Mouse (Mus musculus) neural tube, embryonic 11.5 days (tissue): ENCODE data around the gene Capn15. TPM values are rescaled to one million over a fixed set of nuclear protein-coding genes. Genes with fewer than 3 reads are reported as not detected.

Source experiments
- ATAC-seq: fragments of 200-750 bp; cut with Nextera tagmentation; 2 replicates; pipeline ENCODE4 v1.8.0; 2017; ENCODE audit warnings: moderate number of reproducible peaks, mild to moderate bottlenecking, moderate TSS enrichment, moderate library complexity; ENCODE audit not compliant: insufficient read depth, low FRiP score, low TSS enrichment
- DNase-seq: peaks from one replicate; pipeline ENCODE4 v3.0.0-alpha.2; 2015; ENCODE audit warnings: low spot score
- H3K27ac ChIP-seq: fragments of 300-500 bp; sonication (generic); 2 replicates; pipeline ENCODE4 v1.5.1; 2014; ENCODE audit warnings: low read depth, mild to moderate bottlenecking, low read length
- H3K27me3 ChIP-seq: fragments of 300-500 bp; sonication (generic); 2 replicates; pipeline ENCODE4 v1.6.1; 2014; ENCODE audit warnings: mild to moderate bottlenecking, low read length, mixed read lengths; ENCODE audit not compliant: control insufficient read depth, insufficient read depth
- H3K36me3 ChIP-seq: fragments of 300-500 bp; sonication (generic); 2 replicates; pipeline ENCODE4 v1.6.1; 2014; ENCODE audit warnings: mild to moderate bottlenecking, low read length, moderate library complexity, mixed read lengths; ENCODE audit not compliant: control insufficient read depth, insufficient read depth
- H3K4me1 ChIP-seq: fragments of 300-500 bp; sonication (generic); 2 replicates; pipeline ENCODE4 v1.6.1; 2014; ENCODE audit warnings: low read length, mixed read lengths; ENCODE audit not compliant: control insufficient read depth, insufficient read depth
- H3K4me2 ChIP-seq: fragments of 300-500 bp; sonication (generic); 2 replicates; pipeline ENCODE4 v1.6.1; 2014; ENCODE audit warnings: low read depth, mild to moderate bottlenecking, moderate library complexity
- H3K4me3 ChIP-seq: fragments of 300-500 bp; sonication (generic); 2 replicates; pipeline ENCODE4 v1.5.1; 2014; ENCODE audit warnings: low read depth, low read length
- H3K9ac ChIP-seq: fragments of 300-500 bp; sonication (generic); 2 replicates; pipeline ENCODE4 v1.6.1; 2014; ENCODE audit warnings: mild to moderate bottlenecking, low read length
- H3K9me3 ChIP-seq: fragments of 300-500 bp; sonication (generic); 2 replicates; pipeline ENCODE4 v1.6.1; 2016; ENCODE audit warnings: low read length; ENCODE audit not compliant: control insufficient read depth
- WGBS: fragments of 180-500 bp; shearing (Covaris S2); extraction: QIAGEN DNeasy Blood & Tissue Kit; methylation state at CpG from one replicate; pipeline ENCODE4 v1.1.7; 2014; 5-methylcytosine and 5-hydroxymethylcytosine counted together
- polyA plus RNA-seq: library from polyadenylated mRNA; unstranded; fragments of >200 nt; fragmentation: Nextera tagmentation; extraction: Ambion mirVana; gene quantifications from 2 replicates; pipeline ENCODE4 v1.2.1, GENCODE M21; 2014

Gene Capn15
- polyA plus RNA-seq, 1 experiment from 2014 or later = 23.3 TPM

DNA sequence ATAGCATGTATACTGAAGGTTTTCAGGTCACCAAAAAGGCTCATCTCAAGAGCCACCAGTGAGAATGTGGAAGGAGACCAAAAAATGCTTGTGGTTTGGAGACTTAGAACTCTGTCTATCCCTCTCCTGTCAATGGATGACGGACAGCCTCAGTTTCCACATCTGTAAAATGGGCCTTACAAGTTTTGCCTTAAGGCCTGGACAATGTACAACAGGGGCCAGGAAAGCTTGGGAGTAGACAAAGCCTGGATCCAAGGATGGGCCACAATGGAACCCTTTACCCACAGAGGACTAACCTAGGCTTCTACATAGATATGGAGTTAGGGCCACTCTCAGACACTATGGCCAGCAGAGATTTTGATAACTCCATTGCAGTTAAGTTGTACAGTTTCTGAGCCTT lies 1.5 kb downstream of the Capn15 start:
- WGBS = 97% methylated on average over 1 of the region's 1 CpGs
- H3K4me3 ChIP-seq = peak overlapping the region; percentile 72
- H3K9ac ChIP-seq = peak overlapping the region; percentile 89; the same call in 1 of the 2 replicates
- H3K36me3 ChIP-seq = no peaks in the 10 kb centered on the region
- no peaks in the 10 kb centered on the region for H3K9me3 ChIP-seq
- DNase-seq (no peak), ATAC-seq (no peak)
- peak overlapping the region; percentile 85 for H3K4me2 ChIP-seq
- H3K27me3 ChIP-seq = no peaks in the 10 kb centered on the region
- no peak overlapping the region for H3K27ac ChIP-seq
- H3K4me1 ChIP-seq = peaks cover 4% of the 10 kb centered on the region; the same call in 1 of the 2 replicates

GRCm38 (mm10) chr17:25982913-25983312 lies 2.7 kb downstream of the Capn15 start:
- ATAC-seq (no peak), DNase-seq (no peak)
- H3K4me2 ChIP-seq = no peak overlapping the region
- no peaks in the 10 kb centered on the region for H3K27me3 ChIP-seq
- H3K4me1 ChIP-seq = peaks cover 4% of the 10 kb centered on the region; the same call in 1 of the 2 replicates
- H3K27ac ChIP-seq = no peak overlapping the region
- H3K4me3 ChIP-seq = no peak overlapping the region
- H3K9ac ChIP-seq = no peak overlapping the region
- no peaks in the 10 kb centered on the region for H3K9me3 ChIP-seq
- WGBS = 90% methylated on average over 3 of the region's 3 CpGs
- no peaks in the 10 kb centered on the region for H3K36me3 ChIP-seq

DNA sequence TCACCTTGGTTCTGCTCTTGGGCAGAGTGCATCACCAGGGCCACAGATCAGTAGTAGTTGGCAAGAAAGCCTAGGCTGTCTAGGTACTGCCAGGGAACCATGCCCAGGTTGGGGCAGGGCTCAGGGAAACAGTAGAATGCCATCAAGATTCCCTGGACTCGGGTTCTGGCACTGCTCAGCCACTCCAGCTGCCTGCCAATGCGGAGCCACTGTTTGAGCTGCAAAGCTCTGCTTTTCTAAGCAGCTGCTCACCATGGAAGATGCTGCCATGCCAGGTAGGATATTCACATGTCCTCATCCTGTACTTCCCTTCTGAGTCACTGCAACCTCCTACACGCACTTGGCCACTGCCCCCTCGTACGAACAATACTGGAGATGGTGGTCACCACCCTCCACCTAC lies 4.7 kb downstream of the Capn15 start:
- no peaks in the 10 kb centered on the region for H3K27me3 ChIP-seq
- no peak overlapping the region for H3K27ac ChIP-seq
- no peak overlapping the region for H3K4me2 ChIP-seq
- H3K4me1 ChIP-seq = peaks cover 4% of the 10 kb centered on the region; the same call in 1 of the 2 replicates
- no peaks in the 10 kb centered on the region for H3K36me3 ChIP-seq
- WGBS = 95% methylated on average over 5 of the region's 5 CpGs
- H3K4me3 ChIP-seq = no peak overlapping the region
- ATAC-seq = no peak
- DNase-seq = no peak
- no peaks in the 10 kb centered on the region for H3K9me3 ChIP-seq
- H3K9ac ChIP-seq = no peak overlapping the region

DNA sequence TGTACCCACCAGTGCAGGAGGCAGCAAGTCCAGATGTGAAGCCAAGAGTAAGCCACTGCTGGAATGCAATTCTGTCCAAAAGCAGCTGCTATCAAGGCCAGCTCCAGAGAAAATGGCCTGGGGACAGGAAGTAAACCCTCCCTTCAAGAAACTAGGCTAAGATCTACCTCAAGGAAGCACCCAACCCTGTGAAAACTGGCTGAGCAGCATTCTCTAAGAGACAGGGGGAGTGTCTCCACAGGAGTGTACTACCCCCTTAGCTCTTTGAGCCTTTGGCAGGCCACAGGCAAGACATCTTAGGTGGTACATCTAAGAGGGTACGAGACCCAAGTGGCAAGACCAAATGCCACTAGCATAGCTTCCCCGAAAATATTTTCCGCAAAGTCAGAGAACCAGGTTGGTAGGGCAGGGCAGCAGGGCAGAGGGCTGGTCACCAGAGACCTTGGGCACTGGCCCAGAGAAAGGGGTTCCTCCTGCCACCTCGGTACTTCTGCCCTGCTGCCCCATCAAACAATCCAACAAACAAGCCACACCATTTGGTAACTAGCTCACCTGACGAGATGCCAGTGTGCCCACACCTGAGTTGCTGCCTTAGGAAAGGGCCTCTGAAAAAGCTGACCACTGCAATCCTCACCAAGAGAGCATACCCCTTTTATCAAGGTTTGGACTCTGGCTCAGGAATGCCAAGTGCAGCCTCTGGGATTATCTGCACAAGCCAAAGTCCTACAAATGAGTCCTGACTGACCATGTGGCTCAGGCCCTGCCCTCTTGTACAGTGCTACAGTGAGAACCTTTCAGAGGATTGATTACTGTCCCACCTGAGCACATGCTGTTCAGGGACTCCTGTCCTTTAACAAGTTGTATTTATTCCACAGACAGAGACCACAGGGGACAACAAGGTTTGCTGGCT lies 5.5 kb downstream of the Capn15 start:
- peaks cover 4% of the 10 kb centered on the region; the same call in 1 of the 2 replicates for H3K4me1 ChIP-seq
- H3K36me3 ChIP-seq = no peaks in the 10 kb centered on the region
- H3K27me3 ChIP-seq = no peaks in the 10 kb centered on the region
- DNase-seq = no peak
- no peak overlapping the region for H3K4me2 ChIP-seq
- no peak overlapping the region for H3K9ac ChIP-seq
- WGBS = 92% methylated on average over 5 of the region's 5 CpGs
- H3K9me3 ChIP-seq = no peaks in the 10 kb centered on the region
- ATAC-seq = no peak
- no peak overlapping the region for H3K4me3 ChIP-seq
- no peak overlapping the region for H3K27ac ChIP-seq

DNA sequence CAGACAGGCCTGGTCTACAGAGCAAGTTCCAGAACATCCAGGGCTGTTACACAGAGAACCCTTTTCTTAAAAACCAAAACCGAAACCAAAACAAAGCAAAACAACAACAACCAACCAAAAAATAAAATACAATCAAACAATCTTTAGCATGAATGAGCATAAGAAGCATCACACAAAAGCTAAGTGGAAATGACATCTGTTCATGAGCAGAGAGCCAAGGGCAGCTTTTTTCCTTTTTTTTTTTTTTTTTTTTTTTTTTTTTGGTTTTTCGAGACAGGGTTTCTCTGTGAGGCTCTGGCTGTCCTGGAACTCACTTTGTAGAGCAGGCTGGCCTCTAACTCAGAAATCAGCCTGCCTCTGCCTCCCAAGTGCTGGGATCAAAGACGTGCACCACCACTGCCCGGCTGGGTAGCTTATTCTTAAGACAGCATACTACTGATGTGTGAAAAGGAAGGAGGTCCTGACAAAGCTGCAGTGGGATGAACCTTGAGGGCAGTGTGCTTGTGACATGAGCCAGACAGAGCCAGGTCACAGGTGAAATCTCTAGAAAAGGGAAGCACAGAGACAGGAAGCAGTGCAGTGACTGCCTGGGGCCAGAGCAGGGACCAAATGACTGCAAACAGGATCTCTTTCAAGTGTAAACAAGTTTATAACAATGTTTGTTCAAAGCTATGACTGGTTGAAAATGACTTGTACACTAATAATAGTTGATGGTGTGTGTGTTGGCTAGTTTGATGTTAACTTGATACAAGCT lies 14.5 kb downstream of the Capn15 start:
- ATAC-seq (no peak), DNase-seq (no peak)
- Histone ChIP-seq H3K4me1 (no peaks in the 10 kb centered on the region), H3K27ac (no peak overlapping the region), H3K4me3 (no peak overlapping the region), H3K9ac (no peak overlapping the region), H3K9me3 (no peaks in the 10 kb centered on the region), H3K4me2 (no peak overlapping the region), H3K36me3 (no peaks in the 10 kb centered on the region), H3K27me3 (no peaks in the 10 kb centered on the region)
- 91% methylated on average over 4 of the region's 4 CpGs for WGBS

DNA sequence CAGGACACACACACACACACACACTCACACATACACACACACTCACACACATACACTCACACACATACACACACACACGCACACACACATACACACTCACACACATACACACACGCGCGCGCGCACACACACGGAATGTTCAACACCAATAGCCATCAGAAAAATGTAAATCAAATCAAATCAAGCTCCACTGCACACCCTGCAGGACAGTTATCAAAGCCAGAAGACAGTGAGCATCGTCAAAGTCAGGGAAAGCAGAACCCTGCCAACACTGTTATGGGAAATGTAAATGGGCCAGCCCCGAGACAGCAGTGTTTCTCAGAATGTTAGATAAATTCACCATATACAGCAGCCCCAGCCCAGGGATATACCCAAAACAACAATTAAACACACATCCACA lies 15.1 kb downstream of the Capn15 start:
- DNase-seq (no peak), ATAC-seq (no peak)
- no peak overlapping the region for H3K9ac ChIP-seq
- H3K4me3 ChIP-seq = no peak overlapping the region
- no peak overlapping the region for H3K4me2 ChIP-seq
- H3K36me3 ChIP-seq = no peaks in the 10 kb centered on the region
- H3K4me1 ChIP-seq = no peaks in the 10 kb centered on the region
- no peaks in the 10 kb centered on the region for H3K9me3 ChIP-seq
- H3K27ac ChIP-seq = no peak overlapping the region
- H3K27me3 ChIP-seq = no peaks in the 10 kb centered on the region
- 93% methylated on average over 9 of the region's 9 CpGs for WGBS

GRCm38 (mm10) chr17:25968176-25968575 lies 17.4 kb downstream of the Capn15 start:
- DNase-seq (no peak), ATAC-seq (no peak)
- H3K27me3 ChIP-seq = no peaks in the 10 kb centered on the region
- H3K9me3 ChIP-seq = no peaks in the 10 kb centered on the region
- no peaks in the 10 kb centered on the region for H3K4me1 ChIP-seq
- H3K36me3 ChIP-seq = peaks cover 5% of the 10 kb centered on the region; the same call in 1 of the 2 replicates
- H3K4me2 ChIP-seq = no peak overlapping the region
- H3K4me3 ChIP-seq = no peak overlapping the region
- H3K9ac ChIP-seq = no peak overlapping the region
- H3K27ac ChIP-seq = no peak overlapping the region
- 91% methylated on average over 1 of the region's 1 CpGs for WGBS

DNA sequence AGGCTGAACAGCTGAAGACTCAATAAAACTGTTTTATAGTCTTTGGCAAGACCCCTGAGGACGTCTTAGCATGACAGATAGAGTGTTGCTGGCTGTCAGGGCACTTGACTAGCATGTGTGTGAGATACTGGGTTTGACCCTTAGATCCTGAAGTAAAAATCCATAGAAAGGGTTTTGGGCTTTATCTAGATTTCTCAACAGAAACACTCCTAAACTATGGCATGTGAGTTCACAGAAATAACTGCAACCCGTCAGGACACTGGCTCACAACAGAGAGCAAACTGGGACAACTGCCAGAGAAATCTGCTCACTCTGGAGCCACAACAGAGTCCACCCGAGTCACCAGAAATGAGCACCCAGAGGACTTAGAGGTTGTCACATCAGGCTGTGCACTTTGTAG lies 17.9 kb downstream of the Capn15 start:
- no peaks in the 10 kb centered on the region for H3K9me3 ChIP-seq
- H3K4me1 ChIP-seq = no peaks in the 10 kb centered on the region
- H3K4me3 ChIP-seq = no peak overlapping the region
- WGBS = 50% methylated on average over 3 of the region's 3 CpGs
- H3K27me3 ChIP-seq = no peaks in the 10 kb centered on the region
- ATAC-seq (no peak), DNase-seq (no peak)
- H3K9ac ChIP-seq = no peak overlapping the region
- no peak overlapping the region for H3K27ac ChIP-seq
- H3K36me3 ChIP-seq = peaks cover 5% of the 10 kb centered on the region; the same call in 1 of the 2 replicates
- H3K4me2 ChIP-seq = no peak overlapping the region
